ENCODE assay signal across 8 mouse cellular contexts in genomic region chr15:76987542-76988094, GRCm38 (mm10). TPM values are rescaled to one million over a fixed set of nuclear protein-coding genes. Genes with fewer than 3 reads are reported as not detected.
DNase-seq lines count a peak whose midpoint lies in the region; ATAC-seq lines count a peak whose summit lies in the region.

No protein-coding gene starts in this region.

- DNase-seq in frontal cortex, postnatal 25 days (ENCODE audit: low spot score in 2 of 2), result no peak
- peak; percentile 96 for DNase-seq in R1 (ENCODE audit: low read depth, low spot score)
- peak; percentile 86 for DNase-seq in forebrain, embryonic 14.5 days (ENCODE audit: low spot score)
- DNase-seq in layer of hippocampus, adult 8-10 months (ENCODE audit: low spot score in 2 of 2), result peak; percentile 40 to 48
- peak; percentile 38 for DNase-seq in lung, postnatal 10 days
- peak; percentile 68 for DNase-seq in right cerebral cortex, postnatal 25 days
- no peak for DNase-seq in urinary bladder, postnatal 10 days (ENCODE audit: low spot score)

- H3K4me2 ChIP-seq in forebrain, embryonic 14.5 days (ENCODE audit: low read length), result peak overlapping the region; percentile 55

- no peaks in the 10 kb centered on the region for H3K9me3 ChIP-seq in forebrain, embryonic 14.5 days (replicated peaks; ENCODE audit: control insufficient read depth, low read length)

- H3K36me3 ChIP-seq in forebrain, embryonic 14.5 days (ENCODE audit: control insufficient read depth, insufficient read depth, low read length), result no peaks in the 10 kb centered on the region

- peak overlapping the region; percentile 41; the same call in 1 of the 2 replicates for H3K27ac ChIP-seq in forebrain, embryonic 14.5 days (ENCODE audit: low read depth, low read length)

- peak; percentile 83 for ATAC-seq in frontal cortex, adult (ENCODE audit: low TSS enrichment)
- ATAC-seq in forebrain, embryonic 14.5 days, result peak; percentile 94

- WGBS in forebrain, embryonic 14.5 days, result 2% methylated on average over 21 of the region's 21 CpGs

- H3K9ac ChIP-seq in forebrain, embryonic 14.5 days (ENCODE audit: low read length), result peak overlapping the region; percentile 59

- H3K4me1 ChIP-seq in forebrain, embryonic 14.5 days (ENCODE audit: control insufficient read depth, insufficient read depth, low read length), result 0 out of 2 replicates have a peak, but pooled peaks cover 7% of the 10 kb centered on the region

- peak overlapping the region; percentile 28 for H3K4me3 ChIP-seq in forebrain, embryonic 14.5 days (ENCODE audit: low read depth, low read length)

- H3K27me3 ChIP-seq in forebrain, embryonic 14.5 days (replicated peaks; ENCODE audit: control insufficient read depth, insufficient read depth, low read length), result no peaks in the 10 kb centered on the region

RNA-seq across cellular contexts. Expression of gene 1110038F14Rik, which starts 39.3 kb away (rescaled TPM):
- 56.5 and 63.9 TPM in 2 replicates for polyA plus RNA-seq in forebrain, embryonic 14.5 days (2014; fragmentation: Nextera tagmentation; extraction: Ambion mirVana)
- 10 to 100 TPM; 24.1 to 33.1 (median 28.1) TPM for total RNA-seq in layer of hippocampus, adult 8-10 months (2022)

RNA-seq across cellular contexts. Expression of gene Apol6, which starts 56.9 kb away (rescaled TPM):
- polyA plus RNA-seq in forebrain, embryonic 14.5 days (2014; fragmentation: Nextera tagmentation; extraction: Ambion mirVana), result not detected in 2 replicates
- under 1 TPM in 1 of 4 experiments, not detected in 3; 0.47 TPM for total RNA-seq in layer of hippocampus, adult 8-10 months (2022)

Comparison
In these comparisons a context has a peak if more than half of its experiments do, and no peak if none do; other contexts are left out.
1. DNase-seq: peak in R1 (single experiment), forebrain, embryonic 14.5 days (single experiment), layer of hippocampus, adult 8-10 months (2 of 2), lung, postnatal 10 days (single experiment) and right cerebral cortex, postnatal 25 days (single experiment); none in frontal cortex, postnatal 25 days (0 of 2) and urinary bladder, postnatal 10 days (single experiment).